Mouse (Mus musculus): ENCODE results near the gene Gpr132. TPM values are rescaled to one million over a fixed set of nuclear protein-coding genes. Genes with fewer than 3 reads are reported as not detected.

Gene Gpr132
- polyA plus RNA-seq, 1 experiment, result 0.06 TPM

DNA sequence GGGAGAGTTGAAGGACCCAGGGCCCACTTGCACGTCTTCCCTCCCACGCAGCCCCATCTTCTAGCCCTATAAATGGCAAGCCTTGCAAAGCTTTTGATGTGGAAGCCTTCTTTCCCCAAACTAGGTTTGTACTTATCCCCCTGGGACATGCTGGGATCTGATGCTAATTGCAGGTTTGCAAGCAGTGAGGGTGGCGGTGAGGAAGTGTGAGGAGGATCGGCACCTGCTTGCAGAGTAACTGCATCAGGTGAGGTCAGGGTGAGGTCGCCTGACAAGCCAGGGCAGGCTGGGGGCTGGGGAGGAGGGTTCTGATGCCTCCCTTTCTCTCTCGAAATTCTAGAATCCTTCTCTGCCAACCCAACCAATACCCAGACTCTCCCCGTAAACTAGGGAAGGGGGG lies 17.4 kb upstream of the Gpr132 start:
- no peak overlapping the region for H3K4me3 ChIP-seq (ENCODE audit: insufficient read depth, poor library complexity, severe bottlenecking)
- no peak overlapping the region for H3ac ChIP-seq (ENCODE audit: control insufficient read depth, insufficient read length, low read depth)

DNA sequence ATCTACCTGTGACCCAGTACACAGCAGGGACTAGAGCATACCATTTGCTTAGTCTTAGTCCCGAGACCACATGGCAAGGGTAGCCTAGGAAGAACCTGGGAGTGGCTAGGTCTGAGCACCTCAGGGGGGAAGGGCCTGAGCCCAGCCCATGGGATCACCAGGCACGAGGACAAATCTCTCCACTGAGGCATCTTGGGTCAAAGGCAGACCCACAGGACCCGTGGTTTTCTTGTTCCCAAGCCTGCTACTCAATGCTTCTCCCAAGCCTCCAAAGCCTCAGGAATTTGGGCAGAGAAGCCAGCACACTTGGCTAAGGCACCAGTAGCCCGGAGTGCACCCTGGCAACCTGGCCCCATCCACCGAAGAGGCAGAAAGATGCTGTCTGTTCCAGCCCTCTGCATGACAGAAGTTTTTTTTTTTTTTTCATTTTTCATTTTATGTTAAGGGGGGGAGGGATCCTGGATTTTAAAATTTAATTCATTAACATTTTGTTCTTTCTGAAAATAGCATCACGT lies 13.3 kb upstream of the Gpr132 start:
- H3ac ChIP-seq (ENCODE audit: control insufficient read depth, insufficient read length, low read depth), result no peak overlapping the region
- no peaks in the 10 kb centered on the region for H3K79me2 ChIP-seq (ENCODE audit: control insufficient read depth, insufficient read depth)
- H3K36me3 ChIP-seq (ENCODE audit: control insufficient read depth, insufficient read depth), result no peaks in the 10 kb centered on the region
- no peaks in the 10 kb centered on the region for H3K27me3 ChIP-seq (ENCODE audit: control insufficient read depth, insufficient read depth, insufficient read length)
- TF ChIP-seq MAX (IDR thresholded peaks at IDR 0.05) (no peak), USF1 (IDR thresholded peaks at IDR 0.05; ENCODE audit: low read depth) (no peak), CTCF (IDR thresholded peaks at IDR 0.05; ENCODE audit: control insufficient read depth, insufficient read depth, insufficient read length) (no peak), MYOG (IDR thresholded peaks at IDR 0.05; ENCODE audit: control insufficient read depth, extremely low read depth, insufficient read length) (no peak), FOSL1 (IDR thresholded peaks at IDR 0.05; ENCODE audit: insufficient read depth, low read length, poor library complexity, severe bottlenecking) (no peak), CEBPB (IDR thresholded peaks at IDR 0.05; ENCODE audit: low read depth) (no peak), MYOD1 (IDR thresholded peaks at IDR 0.05; ENCODE audit: control insufficient read depth, insufficient read length, low read depth) (no peak)
- no peak overlapping the region for H3K4me3 ChIP-seq (ENCODE audit: insufficient read depth, poor library complexity, severe bottlenecking)
- no peaks in the 10 kb centered on the region for H3K79me3 ChIP-seq (ENCODE audit: low read depth)

More for the DNA sequence above, 17.4 kb upstream of the Gpr132 start:
- no peaks in the 10 kb centered on the region for H3K79me3 ChIP-seq (ENCODE audit: low read depth)
- H3K27me3 ChIP-seq (ENCODE audit: control insufficient read depth, insufficient read depth, insufficient read length), result no peaks in the 10 kb centered on the region
- H3K79me2 ChIP-seq (ENCODE audit: control insufficient read depth, insufficient read depth), result no peaks in the 10 kb centered on the region
- H3K36me3 ChIP-seq (ENCODE audit: control insufficient read depth, insufficient read depth), result no peaks in the 10 kb centered on the region
- no peak for TF ChIP-seq CTCF (IDR thresholded peaks at IDR 0.05; ENCODE audit: control insufficient read depth, insufficient read depth, insufficient read length)
- TF ChIP-seq MYOD1 (IDR thresholded peaks at IDR 0.05; ENCODE audit: control insufficient read depth, insufficient read length, low read depth), result no peak

DNA sequence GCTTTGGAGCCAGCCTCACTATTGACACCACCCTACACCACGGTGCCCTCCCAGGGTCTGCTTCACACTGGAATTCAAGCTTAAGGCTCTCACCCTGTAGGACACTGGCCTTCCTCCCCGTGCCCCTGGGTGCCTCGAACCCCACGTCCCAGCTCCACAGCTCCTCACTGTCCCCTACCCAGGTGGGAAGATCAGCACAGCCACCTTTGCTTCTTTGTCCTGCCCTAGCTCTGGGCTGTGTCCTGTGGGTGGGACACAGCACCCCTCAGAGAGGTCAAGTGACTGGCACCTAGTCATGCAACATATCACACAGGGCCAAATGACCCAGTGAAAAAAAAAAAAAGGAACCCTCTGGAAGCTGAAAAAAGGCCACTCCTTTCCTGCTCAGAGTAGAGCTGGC lies 12.6 kb upstream of the Gpr132 start:
- no peak for TF ChIP-seq CEBPB (IDR thresholded peaks at IDR 0.05; ENCODE audit: low read depth)
- no peak for TF ChIP-seq MYOG (IDR thresholded peaks at IDR 0.05; ENCODE audit: control insufficient read depth, extremely low read depth, insufficient read length)
- no peak for TF ChIP-seq CTCF (IDR thresholded peaks at IDR 0.05; ENCODE audit: control insufficient read depth, insufficient read depth, insufficient read length)
- TF ChIP-seq MAX (IDR thresholded peaks at IDR 0.05), result no peak
- no peak for TF ChIP-seq USF1 (IDR thresholded peaks at IDR 0.05; ENCODE audit: low read depth)
- no peak for TF ChIP-seq MYOD1 (IDR thresholded peaks at IDR 0.05; ENCODE audit: control insufficient read depth, insufficient read length, low read depth)
- no peak for TF ChIP-seq FOSL1 (IDR thresholded peaks at IDR 0.05; ENCODE audit: insufficient read depth, low read length, poor library complexity, severe bottlenecking)
- H3K36me3 ChIP-seq (ENCODE audit: control insufficient read depth, insufficient read depth), result no peaks in the 10 kb centered on the region
- no peaks in the 10 kb centered on the region for H3K79me2 ChIP-seq (ENCODE audit: control insufficient read depth, insufficient read depth)
- H3K79me3 ChIP-seq (ENCODE audit: low read depth), result no peaks in the 10 kb centered on the region
- no peaks in the 10 kb centered on the region for H3K27me3 ChIP-seq (ENCODE audit: control insufficient read depth, insufficient read depth, insufficient read length)
- H3K4me3 ChIP-seq (ENCODE audit: insufficient read depth, poor library complexity, severe bottlenecking), result no peak overlapping the region
- no peak overlapping the region for H3ac ChIP-seq (ENCODE audit: control insufficient read depth, insufficient read length, low read depth)

DNA sequence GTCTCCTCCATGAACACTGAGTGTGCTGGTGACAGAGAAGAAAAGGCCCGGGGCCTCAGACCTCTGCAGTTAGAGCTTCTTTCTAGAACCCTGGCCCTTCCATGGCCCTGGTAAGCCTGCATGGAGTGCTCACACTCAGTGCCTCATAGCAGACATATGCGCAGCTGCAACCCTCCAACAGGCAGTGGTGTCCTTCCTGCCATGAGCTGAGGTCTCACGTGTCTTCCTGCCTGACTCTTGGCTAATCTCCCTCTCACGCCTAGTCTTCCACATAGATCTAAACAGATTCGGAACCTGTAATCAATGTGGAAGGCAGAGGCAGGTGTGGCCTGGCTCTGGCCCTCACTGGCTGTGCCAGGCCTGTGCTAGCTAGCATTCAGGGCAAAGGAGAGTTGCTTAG lies 11.7 kb upstream of the Gpr132 start:
- H3K4me3 ChIP-seq (ENCODE audit: insufficient read depth, poor library complexity, severe bottlenecking), result no peak overlapping the region
- no peaks in the 10 kb centered on the region for H3K27me3 ChIP-seq (ENCODE audit: control insufficient read depth, insufficient read depth, insufficient read length)
- no peak for TF ChIP-seq MYOD1 (IDR thresholded peaks at IDR 0.05; ENCODE audit: control insufficient read depth, insufficient read length, low read depth)
- no peak for TF ChIP-seq FOSL1 (IDR thresholded peaks at IDR 0.05; ENCODE audit: insufficient read depth, low read length, poor library complexity, severe bottlenecking)
- no peaks in the 10 kb centered on the region for H3K36me3 ChIP-seq (ENCODE audit: control insufficient read depth, insufficient read depth)
- H3K79me2 ChIP-seq (ENCODE audit: control insufficient read depth, insufficient read depth), result no peaks in the 10 kb centered on the region
- no peaks in the 10 kb centered on the region for H3K79me3 ChIP-seq (ENCODE audit: low read depth)
- H3ac ChIP-seq (ENCODE audit: control insufficient read depth, insufficient read length, low read depth), result no peak overlapping the region

DNA sequence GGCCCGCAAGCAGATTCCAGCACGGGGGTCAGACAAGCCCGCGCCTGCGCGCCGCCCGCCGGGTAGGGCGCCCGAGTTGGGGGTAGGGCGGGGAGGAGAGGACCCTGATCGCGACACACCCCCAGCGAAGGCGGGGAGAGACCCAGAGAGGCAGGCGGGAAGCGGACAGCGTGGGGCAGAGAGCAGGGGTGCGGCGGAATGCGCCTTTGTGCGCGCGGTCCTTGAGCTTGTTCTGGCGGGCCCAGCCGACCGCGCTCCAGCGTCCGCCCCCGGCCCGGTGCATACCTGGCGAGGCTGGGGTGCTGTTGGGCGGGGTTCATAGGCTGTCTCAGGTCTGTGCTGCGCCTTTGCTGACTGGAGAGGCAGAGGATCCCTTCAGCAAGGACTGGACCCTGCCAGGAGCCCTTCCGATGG lies 9.6 kb upstream of the Gpr132 start:
- Histone ChIP-seq H3K79me3 (ENCODE audit: low read depth) (no peaks in the 10 kb centered on the region), H3K27me3 (ENCODE audit: control insufficient read depth, insufficient read depth, insufficient read length) (no peaks in the 10 kb centered on the region)
- no peak for TF ChIP-seq CEBPB (IDR thresholded peaks at IDR 0.05; ENCODE audit: low read depth)
- TF ChIP-seq MAX (IDR thresholded peaks at IDR 0.05), result no peak
- TF ChIP-seq MYOG (IDR thresholded peaks at IDR 0.05; ENCODE audit: control insufficient read depth, extremely low read depth, insufficient read length), result no peak

DNA sequence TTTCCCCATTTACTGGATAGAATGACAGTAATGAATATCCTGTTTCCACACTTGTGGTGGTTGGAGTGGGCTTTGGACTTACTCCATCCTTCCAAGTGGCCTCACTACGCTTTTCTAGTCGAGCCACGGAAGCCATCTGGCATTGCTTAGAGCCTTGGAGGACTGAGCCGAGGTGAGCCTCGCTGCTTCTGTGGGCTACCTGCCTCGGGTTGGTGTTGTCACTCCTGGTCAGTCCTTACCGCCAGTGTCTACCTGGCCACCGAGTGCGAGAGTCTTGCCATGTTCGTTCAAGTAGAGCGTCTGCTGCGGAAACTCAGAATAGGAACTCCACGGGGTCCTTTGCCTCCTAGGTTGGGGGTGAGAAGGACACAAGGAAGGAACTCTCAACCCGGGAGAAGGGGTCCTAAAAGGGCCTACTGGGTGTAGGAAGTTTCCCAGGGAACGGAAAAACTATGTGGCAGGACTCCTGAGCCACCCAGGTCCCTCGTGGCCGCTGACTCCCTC lies 9.1 kb upstream of the Gpr132 start:
- H3ac ChIP-seq (ENCODE audit: control insufficient read depth, insufficient read length, low read depth), result no peak overlapping the region
- H3K4me3 ChIP-seq (ENCODE audit: insufficient read depth, poor library complexity, severe bottlenecking), result no peak overlapping the region
- H3K36me3 ChIP-seq (ENCODE audit: control insufficient read depth, insufficient read depth), result no peaks in the 10 kb centered on the region
- no peaks in the 10 kb centered on the region for H3K27me3 ChIP-seq (ENCODE audit: control insufficient read depth, insufficient read depth, insufficient read length)
- TF ChIP-seq CEBPB (IDR thresholded peaks at IDR 0.05; ENCODE audit: low read depth), result no peak
- no peak for TF ChIP-seq MYOD1 (IDR thresholded peaks at IDR 0.05; ENCODE audit: control insufficient read depth, insufficient read length, low read depth)
- no peak for TF ChIP-seq MYOG (IDR thresholded peaks at IDR 0.05; ENCODE audit: control insufficient read depth, extremely low read depth, insufficient read length)
- H3K79me3 ChIP-seq (ENCODE audit: low read depth), result no peaks in the 10 kb centered on the region
- no peaks in the 10 kb centered on the region for H3K79me2 ChIP-seq (ENCODE audit: control insufficient read depth, insufficient read depth)

More for the DNA sequence above, 9.6 kb upstream of the Gpr132 start:
- Histone ChIP-seq H3K4me3 (ENCODE audit: insufficient read depth, poor library complexity, severe bottlenecking) (no peak overlapping the region), H3ac (ENCODE audit: control insufficient read depth, insufficient read length, low read depth) (no peak overlapping the region), H3K36me3 (ENCODE audit: control insufficient read depth, insufficient read depth) (no peaks in the 10 kb centered on the region), H3K79me2 (ENCODE audit: control insufficient read depth, insufficient read depth) (no peaks in the 10 kb centered on the region)

All from C2C12 (cell line).